Mouse (Mus musculus) thymus, postnatal 14 days (tissue): ENCODE results near the gene Pde6d.
"Not testable (repeated sequence)": the region's sequence is repeated elsewhere in the genome, so short reads cannot be mapped to it uniquely, and the experiment has no call there.

ENCODE experiments used
- DNase-seq: peaks from one replicate; pipeline ENCODE4 v3.0.0; 2021

Gene Pde6d

DNA sequence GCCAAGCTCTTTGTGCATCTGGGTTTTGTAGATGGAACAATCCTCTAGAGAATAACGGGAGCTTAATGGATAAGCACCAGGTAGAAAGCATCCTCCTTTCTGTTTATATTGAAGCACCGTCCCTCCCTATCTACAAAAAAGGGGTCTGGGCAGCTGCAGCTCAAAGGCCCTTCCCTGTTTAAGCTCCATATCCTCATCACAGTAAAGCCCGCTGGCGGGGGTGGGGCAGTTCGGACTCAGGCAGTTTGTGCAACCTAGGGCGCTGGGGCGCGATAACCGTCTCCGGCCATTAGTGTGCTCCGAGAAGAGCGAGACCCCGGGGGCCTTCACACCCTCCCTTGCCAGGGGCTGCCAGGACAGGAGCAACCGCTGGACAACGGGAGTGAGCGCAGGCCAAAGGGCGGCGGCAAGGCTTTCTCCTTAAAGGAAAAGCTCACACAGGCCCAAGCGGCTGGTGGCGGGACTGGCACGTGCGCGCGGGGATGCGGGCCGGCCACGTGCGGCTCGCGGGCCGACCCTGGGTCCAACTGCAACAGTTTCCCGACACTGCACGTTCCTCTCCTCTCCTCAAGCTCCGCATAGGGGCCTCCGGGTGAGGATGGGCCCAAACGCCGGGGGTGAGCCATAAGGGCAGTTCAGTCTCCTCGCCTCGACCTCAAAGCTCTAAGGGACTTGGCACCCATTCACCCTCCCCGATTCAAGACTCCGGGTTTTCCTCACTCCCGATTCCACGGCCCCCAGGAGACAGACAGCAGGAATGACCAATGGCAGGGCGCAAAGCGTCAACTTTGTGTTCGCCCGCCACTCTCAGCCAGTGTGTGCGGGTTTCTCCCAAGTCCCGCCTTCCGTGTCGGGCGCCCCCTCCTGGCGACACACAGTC is 57.6 kb downstream of the Pde6d start:
- DNase-seq = peak; percentile 99

- peak; percentile 25 for DNase-seq
Measured at GRCm38 (mm10) chr1:86523776-86524618, 58.4 kb downstream of the Pde6d start.

- peak; percentile 49 for DNase-seq
Measured at GRCm38 (mm10) chr1:86522286-86522871, 60.0 kb downstream of the Pde6d start.

GRCm38 (mm10) chr1:86520361-86520760 is 62.1 kb downstream of the Pde6d start:
- DNase-seq = peak; percentile 50

- no peak for DNase-seq
Measured at GRCm38 (mm10) chr1:86517076-86517475, 65.4 kb downstream of the Pde6d start.

DNA sequence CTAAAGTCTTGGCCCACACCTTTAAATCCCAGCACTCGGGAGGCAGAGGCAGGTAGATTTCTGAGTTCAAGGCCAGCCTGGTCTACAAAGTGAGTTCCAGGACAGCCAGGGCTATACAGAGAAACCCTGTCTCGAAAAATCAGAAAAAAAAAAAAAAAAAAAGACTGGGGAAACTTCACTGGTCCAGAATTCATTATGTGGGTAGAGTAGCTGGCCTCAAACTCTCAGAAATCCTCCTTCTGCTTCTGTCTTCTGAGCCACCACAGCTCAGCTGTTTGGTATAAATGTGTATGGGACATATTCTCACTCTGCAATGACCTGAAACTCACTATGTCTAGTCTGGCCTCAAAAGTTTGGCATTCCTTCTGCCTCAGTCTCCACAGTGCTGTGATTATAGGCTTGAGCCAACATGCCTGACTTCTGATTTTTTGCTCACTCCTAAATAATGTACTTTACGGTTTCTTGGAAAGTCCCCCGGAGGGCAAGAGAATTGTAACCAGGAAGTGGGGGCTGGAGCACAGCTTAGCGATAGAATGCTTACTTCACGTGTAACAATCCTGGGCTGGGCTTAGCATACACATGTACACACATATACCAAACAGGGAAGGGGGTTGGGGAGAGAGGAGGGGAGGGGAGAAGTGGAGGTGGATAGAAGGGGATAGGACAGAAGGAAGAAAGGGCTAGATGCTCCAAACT is 66.6 kb downstream of the Pde6d start:
- no peak for DNase-seq

GRCm38 (mm10) chr1:86513031-86513430 is 69.4 kb downstream of the Pde6d start:
- not testable (repeated sequence) for DNase-seq

- no peak for DNase-seq
Measured at GRCm38 (mm10) chr1:86512154-86512720, 70.2 kb downstream of the Pde6d start.

GRCm38 (mm10) chr1:86510676-86511441 is 71.6 kb downstream of the Pde6d start:
- DNase-seq = no peak

GRCm38 (mm10) chr1:86510266-86510665 is 72.2 kb downstream of the Pde6d start:
- peak; percentile 27 for DNase-seq

- peak; percentile 99 for DNase-seq
Measured at GRCm38 (mm10) chr1:86509410-86509809, 73.0 kb downstream of the Pde6d start.

DNA sequence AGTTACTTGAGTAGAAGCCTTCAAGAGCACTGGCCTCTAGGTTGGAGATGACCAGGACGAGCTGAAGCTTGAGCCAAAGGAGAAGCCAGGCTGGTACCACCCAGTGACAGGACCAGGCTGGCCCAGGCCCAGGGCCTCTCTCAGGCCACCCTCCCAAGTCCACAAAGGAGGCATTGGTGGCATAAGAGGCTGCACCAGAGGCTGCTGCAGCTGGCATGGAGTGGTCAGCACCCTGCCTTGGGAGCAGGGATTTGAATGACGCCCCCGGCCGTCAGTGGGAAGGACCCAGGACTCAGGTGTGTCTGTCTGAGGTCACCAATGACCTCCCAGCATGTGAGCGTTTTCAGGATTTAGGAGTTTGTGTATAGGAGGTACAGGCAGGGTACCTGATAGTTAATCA is 74.6 kb downstream of the Pde6d start:
- no peak for DNase-seq

DNA sequence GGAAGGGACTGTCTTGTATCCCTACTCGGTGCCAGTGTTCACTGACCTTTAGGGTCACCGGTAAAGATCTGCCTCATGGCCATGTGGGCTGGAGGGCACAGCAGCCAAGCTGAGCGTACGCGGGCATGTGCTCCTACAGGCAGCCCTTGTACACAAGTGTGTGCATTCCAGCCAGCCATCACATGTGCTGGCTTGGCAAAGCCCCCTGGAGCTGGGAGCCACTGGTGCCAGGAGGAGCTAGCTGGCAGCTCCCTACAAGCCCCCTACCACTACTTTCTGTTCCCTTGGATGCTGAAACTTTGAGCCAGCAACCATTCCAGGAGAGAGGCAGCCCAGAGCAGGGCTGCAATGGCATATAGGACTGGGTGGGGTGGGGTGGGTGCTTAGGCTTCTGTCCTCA is 76.0 kb downstream of the Pde6d start:
- DNase-seq = no peak

- DNase-seq = peak; percentile 31
Measured at GRCm38 (mm10) chr1:86505461-86505860, 77.0 kb downstream of the Pde6d start.

- DNase-seq = peak; percentile 24
Measured at GRCm38 (mm10) chr1:86504697-86505421, 77.6 kb downstream of the Pde6d start.

DNA sequence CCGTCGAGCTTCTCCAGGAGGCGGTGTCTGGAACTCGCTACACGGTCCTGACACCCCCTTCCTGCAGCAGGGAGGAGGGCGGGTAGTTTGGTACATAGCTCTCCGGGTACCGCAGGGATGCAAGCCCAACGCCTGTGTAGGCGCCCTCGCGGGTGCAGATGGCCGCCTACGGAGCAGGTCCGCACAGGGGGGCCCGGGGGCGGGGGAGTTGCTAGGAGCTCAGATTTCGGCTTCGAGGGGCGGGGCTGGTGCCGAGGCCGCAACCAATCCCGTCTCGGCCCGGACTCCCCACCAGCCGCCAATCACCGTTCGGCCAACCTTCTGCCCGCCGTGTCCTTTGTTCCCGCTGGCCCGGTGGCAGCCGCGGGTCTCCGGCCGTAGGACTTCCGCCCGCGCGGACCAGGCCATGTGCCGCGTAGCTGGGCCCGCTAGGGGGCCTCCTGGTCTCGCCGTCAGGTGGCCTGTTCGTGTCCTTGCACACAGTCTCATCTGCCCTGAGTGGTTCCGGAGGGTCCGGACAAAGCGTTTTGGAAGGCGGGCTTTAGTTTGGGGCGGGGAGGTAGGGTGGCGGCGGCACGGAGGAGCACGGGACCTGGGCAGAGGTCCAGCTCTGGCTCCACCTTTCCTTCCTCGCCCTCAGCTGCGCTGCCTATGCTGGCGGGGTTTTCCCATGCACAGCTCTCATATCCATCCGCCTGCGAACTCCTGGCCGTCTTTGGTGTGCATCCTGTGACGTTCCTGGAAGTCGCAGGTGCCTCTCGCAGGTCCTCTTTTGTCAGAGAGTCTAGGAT is 78.3 kb downstream of the Pde6d start:
- peak; percentile 92 for DNase-seq

DNA sequence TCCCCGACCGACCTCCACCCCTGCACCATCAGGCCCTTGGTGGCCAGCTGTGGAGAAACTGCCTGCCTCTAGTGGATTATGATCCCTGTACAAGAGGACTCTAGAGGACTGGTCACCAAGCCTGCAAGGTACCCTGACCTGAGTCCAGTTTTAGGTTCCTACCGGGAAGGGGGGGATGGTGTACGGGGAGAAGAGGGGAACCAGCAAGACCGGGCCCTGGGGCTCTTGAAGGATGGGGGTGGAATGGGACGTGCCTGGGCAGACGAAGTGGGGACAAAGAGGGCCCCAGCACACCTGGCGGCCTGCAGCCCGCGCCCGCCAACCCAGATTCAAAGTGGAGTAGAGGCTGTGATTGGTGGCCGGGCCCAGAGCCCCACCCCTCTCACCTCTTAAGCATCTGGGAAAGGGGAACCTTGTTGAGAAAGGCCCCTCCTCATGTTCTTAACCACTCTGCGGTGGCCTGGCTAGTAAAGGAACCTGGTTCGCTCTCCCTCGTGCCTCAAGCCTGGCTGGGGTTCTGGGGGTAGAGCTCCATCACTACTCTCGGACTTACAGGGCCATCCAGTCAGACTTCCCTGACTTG is 79.2 kb downstream of the Pde6d start:
- DNase-seq = peak; percentile 82

DNA sequence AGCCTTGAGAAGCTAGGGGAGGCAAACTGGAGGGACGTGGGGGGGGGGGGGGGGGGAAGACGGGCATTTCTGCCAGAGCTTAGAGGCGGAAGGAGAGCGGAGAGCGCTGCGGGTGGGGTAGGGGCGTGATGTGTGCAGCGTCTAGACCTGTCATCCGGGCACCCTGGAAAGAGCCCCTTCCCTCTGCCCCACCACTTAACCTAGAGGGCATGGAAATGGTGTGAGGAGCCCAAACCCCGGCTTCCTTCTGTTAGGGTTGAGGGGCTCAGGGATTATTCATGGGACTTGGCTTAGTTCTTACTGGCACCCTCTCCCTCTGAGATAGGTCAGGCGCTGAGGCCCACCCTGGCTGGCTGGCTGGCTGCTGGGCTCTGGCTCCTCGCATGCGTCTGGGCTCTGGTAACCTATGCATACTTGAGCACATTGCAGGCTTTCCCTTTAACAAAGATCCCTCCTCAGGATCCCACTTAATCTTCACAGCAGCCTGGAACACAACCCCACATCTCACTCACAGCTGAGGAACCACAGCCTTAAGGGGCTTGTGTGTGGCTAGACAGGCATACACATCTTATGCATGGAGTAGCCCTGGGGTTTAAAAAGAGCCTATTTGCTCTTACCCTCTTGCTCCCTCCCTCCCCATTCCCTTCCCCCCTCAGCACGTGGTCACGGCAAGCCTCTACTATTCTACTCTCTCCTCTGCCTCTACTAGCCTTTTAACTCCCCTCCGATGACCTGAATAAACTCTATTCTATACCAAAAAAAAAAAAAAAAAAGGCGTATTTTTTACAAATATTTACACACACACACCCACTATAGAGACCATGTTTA is 80.0 kb downstream of the Pde6d start:
- DNase-seq = peak; percentile 44

DNA sequence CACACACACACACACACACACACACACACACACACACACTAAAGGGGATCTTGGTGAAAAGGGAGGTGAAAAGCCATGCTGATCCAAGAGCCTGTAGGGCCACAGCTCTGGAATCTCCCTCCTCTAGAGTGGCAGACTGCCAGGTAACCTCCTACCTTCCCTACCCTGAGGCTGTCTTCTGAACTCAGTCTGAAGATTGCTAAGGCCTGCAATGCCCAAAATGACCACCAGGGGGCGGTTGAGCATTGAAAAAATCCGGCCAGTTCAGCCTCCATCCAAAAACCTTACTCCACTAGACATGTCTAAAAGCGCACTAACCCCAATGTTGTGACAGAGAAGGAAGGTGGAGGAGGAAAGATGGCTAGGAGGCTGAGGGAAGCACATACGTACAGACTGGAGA is 80.9 kb downstream of the Pde6d start:
- peak; percentile 93 for DNase-seq
